ENCODE assay signal across 8 mouse cellular contexts in the genomic region with DNA sequence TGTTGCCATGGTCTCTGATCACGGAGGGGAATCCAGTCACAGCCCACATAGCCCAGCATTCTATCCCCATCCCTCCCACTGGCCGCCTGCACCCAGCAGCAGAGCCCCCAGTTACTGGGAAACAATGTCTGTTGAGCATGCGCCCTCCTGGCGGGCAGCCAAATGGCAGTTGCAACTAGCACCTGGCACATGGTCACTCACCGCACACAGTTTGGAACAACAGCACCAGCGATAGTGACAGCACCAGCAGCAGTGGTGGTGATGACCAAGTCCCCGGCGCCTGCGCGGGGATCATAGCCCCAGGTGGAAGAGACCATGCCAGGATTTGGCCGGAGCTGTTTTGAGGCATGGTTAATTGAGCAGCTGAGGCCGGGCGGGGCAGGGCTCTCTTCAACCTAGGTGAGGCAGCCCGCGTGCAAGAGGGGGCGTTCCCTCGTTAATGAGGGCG. TPM values are rescaled to one million over a fixed set of nuclear protein-coding genes. Genes with fewer than 3 reads are reported as not detected.
DNase-seq lines count a peak whose midpoint lies in the region; ATAC-seq lines count a peak whose summit lies in the region.

A gene (minus strand): TSS at position 346 of the 448 bp plus-strand sequence.

- no peak within 1 kb of the TSS for H3K27ac ChIP-seq in kidney, embryonic 14.5 days (ENCODE audit: low read depth, low read length)
- 0 out of 2 replicates have a peak within 1 kb of the TSS, but pooled peaks have one; percentile 19 for H3K27ac ChIP-seq in lung, embryonic 15.5 days

- H3K4me1 ChIP-seq in kidney, embryonic 14.5 days (ENCODE audit: control insufficient read depth, insufficient read depth, low read length), result 0 out of 2 replicates have a peak, but pooled peaks cover 6% of the 10 kb centered on the region
- H3K4me1 ChIP-seq in lung, embryonic 15.5 days, result peaks cover 7% of the 10 kb centered on the region; the same call in 1 of the 2 replicates

- no peaks in the 10 kb centered on the region for H3K9me3 ChIP-seq in kidney, embryonic 14.5 days (ENCODE audit: control insufficient read depth, low read length)
- H3K9me3 ChIP-seq in lung, embryonic 15.5 days, result no peaks in the 10 kb centered on the region

- WGBS in kidney, embryonic 14.5 days, result 61% methylated on average over 18 of the region's 18 CpGs
- WGBS in lung, embryonic 15.5 days, result 43% methylated on average over 18 of the region's 18 CpGs

- ATAC-seq in kidney, embryonic 14.5 days (ENCODE audit: low FRiP score, low TSS enrichment), result 0 out of 2 replicates have a peak, but pooled peaks have one; percentile 29
- ATAC-seq in lung, embryonic 15.5 days (ENCODE audit: borderline replicate concordance, extremely low read depth, low FRiP score, low TSS enrichment), result peak; percentile 25; the same call in 1 of the 2 replicates

- no peak for DNase-seq in kidney, adult 9 months
- DNase-seq in cerebellum, adult 9-10 months, result peak; percentile 4
- DNase-seq in frontal cortex, postnatal 25 days (ENCODE audit: low spot score in 2 of 2), result peak; percentile 2 to 4
- DNase-seq in kidney, postnatal 14 days, result peak; percentile 14
- DNase-seq in testis, postnatal 10 days (ENCODE audit: low spot score), result peak; percentile 51
- no peak for DNase-seq in MN1 (ENCODE audit: low spot score)

- no peak within 1 kb of the TSS for H3K4me3 ChIP-seq in kidney, embryonic 14.5 days (ENCODE audit: low read length)
- H3K4me3 ChIP-seq in lung, embryonic 15.5 days, result no peak within 1 kb of the TSS

- no peak within 1 kb of the TSS for H3K4me2 ChIP-seq in kidney, embryonic 14.5 days (replicated peaks; ENCODE audit: low read depth, low read length)
- peak within 1 kb of the TSS; percentile 35 for H3K4me2 ChIP-seq in lung, embryonic 15.5 days

- no peak within 1 kb of the TSS for H3K9ac ChIP-seq in kidney, embryonic 14.5 days (ENCODE audit: low read depth, low read length)
- H3K9ac ChIP-seq in lung, embryonic 15.5 days, result no peak within 1 kb of the TSS

- no peaks in the 10 kb centered on the region for H3K27me3 ChIP-seq in kidney, embryonic 14.5 days (ENCODE audit: control insufficient read depth, insufficient read depth, low read length)
- no peaks in the 10 kb centered on the region for H3K27me3 ChIP-seq in lung, embryonic 15.5 days

- no peaks in the 10 kb centered on the region for H3K36me3 ChIP-seq in kidney, embryonic 14.5 days (ENCODE audit: control insufficient read depth, insufficient read depth, low read length)
- H3K36me3 ChIP-seq in lung, embryonic 15.5 days, result no peaks in the 10 kb centered on the region

RNA-seq across cellular contexts. Expression of the gene that starts here (rescaled TPM):
- polyA plus RNA-seq in kidney, embryonic 14.5 days (2014; fragmentation: Nextera tagmentation; extraction: Ambion mirVana), result not detected in 2 replicates
- 0.40 and 0.54 TPM in 2 replicates for polyA plus RNA-seq in lung, embryonic 15.5 days (2015; fragmentation: Nextera tagmentation; extraction: Ambion mirVana)

Comparison
In these comparisons a context has a peak if more than half of its experiments do, and no peak if none do; other contexts are left out.
1. DNase-seq: peak in cerebellum, adult 9-10 months (single experiment), frontal cortex, postnatal 25 days (2 of 2), kidney, postnatal 14 days (single experiment) and testis, postnatal 10 days (single experiment); none in kidney, adult 9 months (single experiment) and MN1 (single experiment).
2. Peak in ATAC-seq in kidney, embryonic 14.5 days; RNA of the gene not detected or under 1 TPM.
3. Peak in ATAC-seq, H3K27ac ChIP-seq and H3K4me2 ChIP-seq in lung, embryonic 15.5 days; RNA of the gene not detected or under 1 TPM.